Mouse (Mus musculus): ENCODE measurements around the gene Dtnbp1. TPM values are rescaled to one million over a fixed set of nuclear protein-coding genes. Genes with fewer than 3 reads are reported as not detected.

Dtnbp1 gene
- polyA plus RNA-seq, 1 experiment, result 109 TPM

- TF ChIP-seq POLR2A (IDR thresholded peaks at IDR 0.05; ENCODE audit: borderline replicate concordance, insufficient read depth, low read length) (no peak), CTCF (IDR thresholded peaks at IDR 0.05; ENCODE audit: borderline replicate concordance, insufficient read depth, low read depth, low read length) (no peak)
- H3K4me1 ChIP-seq (ENCODE audit: control insufficient read depth, insufficient read depth, low read length), result no peaks in the 10 kb centered on the region
- WGBS, result 95% methylated on average over 10 of the region's 10 CpGs
- no peak for DNase-seq
- no peak overlapping the region for H3K27ac ChIP-seq (ENCODE audit: insufficient read depth, low read length)
- H3K27me3 ChIP-seq (ENCODE audit: control insufficient read depth, insufficient read depth, low read length), result no peaks in the 10 kb centered on the region
- H3K4me3 ChIP-seq (replicated peaks; ENCODE audit: insufficient read depth, low read depth, low read length), result no peak overlapping the region
Measured at GRCm38 (mm10) chr13:45033360-45033759, 31.4 kb upstream of the Dtnbp1 start.

- 92% methylated on average over 4 of the region's 4 CpGs for WGBS
- H3K4me1 ChIP-seq (ENCODE audit: control insufficient read depth, insufficient read depth, low read length), result no peaks in the 10 kb centered on the region
- no peak for TF ChIP-seq CTCF (IDR thresholded peaks at IDR 0.05; ENCODE audit: borderline replicate concordance, insufficient read depth, low read depth, low read length)
- TF ChIP-seq POLR2A (IDR thresholded peaks at IDR 0.05; ENCODE audit: borderline replicate concordance, insufficient read depth, low read length), result no peak
- H3K27me3 ChIP-seq (ENCODE audit: control insufficient read depth, insufficient read depth, low read length), result no peaks in the 10 kb centered on the region
- no peak overlapping the region for H3K4me3 ChIP-seq (replicated peaks; ENCODE audit: insufficient read depth, low read depth, low read length)
- DNase-seq, result no peak
- no peak overlapping the region for H3K27ac ChIP-seq (ENCODE audit: insufficient read depth, low read length)
Measured at GRCm38 (mm10) chr13:45032484-45032883, 30.5 kb upstream of the Dtnbp1 start.

- Histone ChIP-seq H3K4me1 (ENCODE audit: control insufficient read depth, insufficient read depth, low read length) (no peaks in the 10 kb centered on the region), H3K4me3 (replicated peaks; ENCODE audit: insufficient read depth, low read depth, low read length) (no peak overlapping the region), H3K27me3 (ENCODE audit: control insufficient read depth, insufficient read depth, low read length) (no peaks in the 10 kb centered on the region), H3K27ac (ENCODE audit: insufficient read depth, low read length) (no peak overlapping the region)
- no peak for DNase-seq
- TF ChIP-seq POLR2A (IDR thresholded peaks at IDR 0.05; ENCODE audit: borderline replicate concordance, insufficient read depth, low read length) (no peak), CTCF (IDR thresholded peaks at IDR 0.05; ENCODE audit: borderline replicate concordance, insufficient read depth, low read depth, low read length) (no peak)
- 92% methylated on average over 7 of the region's 7 CpGs for WGBS
Measured at GRCm38 (mm10) chr13:45031748-45032147, 29.8 kb upstream of the Dtnbp1 start.

- H3K4me3 ChIP-seq (replicated peaks; ENCODE audit: insufficient read depth, low read depth, low read length), result no peak overlapping the region
- DNase-seq, result no peak
- H3K4me1 ChIP-seq (ENCODE audit: control insufficient read depth, insufficient read depth, low read length), result no peaks in the 10 kb centered on the region
- TF ChIP-seq CTCF (IDR thresholded peaks at IDR 0.05; ENCODE audit: borderline replicate concordance, insufficient read depth, low read depth, low read length) (no peak), POLR2A (IDR thresholded peaks at IDR 0.05; ENCODE audit: borderline replicate concordance, insufficient read depth, low read length) (no peak)
- no peak overlapping the region for H3K27ac ChIP-seq (ENCODE audit: insufficient read depth, low read length)
- WGBS, result 43% methylated on average over 10 of the region's 10 CpGs
- no peaks in the 10 kb centered on the region for H3K27me3 ChIP-seq (ENCODE audit: control insufficient read depth, insufficient read depth, low read length)
Measured at GRCm38 (mm10) chr13:45031314-45031713, 29.4 kb upstream of the Dtnbp1 start.

- Histone ChIP-seq H3K27me3 (ENCODE audit: control insufficient read depth, insufficient read depth, low read length) (no peaks in the 10 kb centered on the region), H3K27ac (ENCODE audit: insufficient read depth, low read length) (no peak overlapping the region), H3K4me1 (ENCODE audit: control insufficient read depth, insufficient read depth, low read length) (no peaks in the 10 kb centered on the region), H3K4me3 (replicated peaks; ENCODE audit: insufficient read depth, low read depth, low read length) (no peak overlapping the region)
- TF ChIP-seq POLR2A (IDR thresholded peaks at IDR 0.05; ENCODE audit: borderline replicate concordance, insufficient read depth, low read length) (no peak), CTCF (IDR thresholded peaks at IDR 0.05; ENCODE audit: borderline replicate concordance, insufficient read depth, low read depth, low read length) (peak; percentile 100)
- peak; percentile 82 to 85 for DNase-seq
- 6% methylated on average over 12 of the region's 12 CpGs for WGBS
Measured at GRCm38 (mm10) chr13:45030830-45031229, 28.9 kb upstream of the Dtnbp1 start.

GRCm38 (mm10) chr13:45029791-45030190 lies 27.8 kb upstream of the Dtnbp1 start:
- no peak for TF ChIP-seq CTCF (IDR thresholded peaks at IDR 0.05; ENCODE audit: borderline replicate concordance, insufficient read depth, low read depth, low read length)
- TF ChIP-seq POLR2A (IDR thresholded peaks at IDR 0.05; ENCODE audit: borderline replicate concordance, insufficient read depth, low read length), result no peak
- WGBS, result 88% methylated on average over 1 of the region's 1 CpGs
- H3K27ac ChIP-seq (ENCODE audit: insufficient read depth, low read length), result no peak overlapping the region
- no peak for DNase-seq
- H3K4me3 ChIP-seq (replicated peaks; ENCODE audit: insufficient read depth, low read depth, low read length), result no peak overlapping the region
- H3K27me3 ChIP-seq (ENCODE audit: control insufficient read depth, insufficient read depth, low read length), result no peaks in the 10 kb centered on the region
- no peaks in the 10 kb centered on the region for H3K4me1 ChIP-seq (ENCODE audit: control insufficient read depth, insufficient read depth, low read length)

- Histone ChIP-seq H3K27ac (ENCODE audit: insufficient read depth, low read length) (no peak overlapping the region), H3K4me1 (ENCODE audit: control insufficient read depth, insufficient read depth, low read length) (no peaks in the 10 kb centered on the region), H3K4me3 (replicated peaks; ENCODE audit: insufficient read depth, low read depth, low read length) (no peak overlapping the region), H3K27me3 (ENCODE audit: control insufficient read depth, insufficient read depth, low read length) (no peaks in the 10 kb centered on the region)
- TF ChIP-seq CTCF (IDR thresholded peaks at IDR 0.05; ENCODE audit: borderline replicate concordance, insufficient read depth, low read depth, low read length), result no peak
- TF ChIP-seq POLR2A (IDR thresholded peaks at IDR 0.05; ENCODE audit: borderline replicate concordance, insufficient read depth, low read length), result no peak
- no peak for DNase-seq
- 94% methylated on average over 3 of the region's 3 CpGs for WGBS
Measured at GRCm38 (mm10) chr13:45026291-45026690, 24.3 kb upstream of the Dtnbp1 start.

- H3K27me3 ChIP-seq (ENCODE audit: control insufficient read depth, insufficient read depth, low read length), result no peaks in the 10 kb centered on the region
- 87% methylated on average over 10 of the region's 10 CpGs for WGBS
- no peak overlapping the region for H3K4me3 ChIP-seq (replicated peaks; ENCODE audit: insufficient read depth, low read depth, low read length)
- DNase-seq, result no peak
- no peaks in the 10 kb centered on the region for H3K4me1 ChIP-seq (ENCODE audit: control insufficient read depth, insufficient read depth, low read length)
- TF ChIP-seq CTCF (IDR thresholded peaks at IDR 0.05; ENCODE audit: borderline replicate concordance, insufficient read depth, low read depth, low read length) (no peak), POLR2A (IDR thresholded peaks at IDR 0.05; ENCODE audit: borderline replicate concordance, insufficient read depth, low read length) (no peak)
- H3K27ac ChIP-seq (ENCODE audit: insufficient read depth, low read length), result no peak overlapping the region
Measured at GRCm38 (mm10) chr13:45024821-45025220, 22.9 kb upstream of the Dtnbp1 start.

Data from cerebellum, adult 2 months (tissue).